Mouse (Mus musculus) E14TG2a.4 (cell line): ENCODE measurements around the gene Mrpl4.

Experiments
- CTCF ChIP-seq: conservative IDR thresholded peaks from 2 replicates; pipeline ENCODE4 v1.5.1; 2014; ENCODE audit warnings: low read length
- NANOG ChIP-seq: IDR thresholded peaks from 2 replicates; pipeline ENCODE4 v1.6.1; 2014; ENCODE audit warnings: borderline replicate concordance, low read length, mixed read lengths
- POU5F1 ChIP-seq: IDR thresholded peaks from 2 replicates; pipeline ENCODE4 v1.6.1; 2014; ENCODE audit warnings: low read length, borderline replicate concordance

DNA sequence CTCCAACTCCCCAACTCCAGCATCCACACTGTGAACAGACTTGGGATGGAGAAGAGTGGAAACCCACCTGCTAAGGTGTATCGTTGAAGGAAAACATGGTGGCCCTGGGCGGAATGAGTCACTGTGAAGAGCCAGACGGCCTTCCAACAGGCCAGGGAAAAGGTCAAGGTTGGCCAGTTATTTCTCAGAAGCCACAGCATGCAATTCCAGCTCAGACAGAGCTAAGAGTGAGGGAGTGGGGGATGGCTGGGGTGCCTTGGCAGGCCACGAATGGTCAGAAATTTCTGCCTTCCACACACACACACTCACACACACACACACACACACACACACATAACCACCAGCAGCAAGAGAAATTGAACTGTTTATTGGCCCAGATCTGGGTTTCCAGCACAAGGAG is 36.9 kb upstream of the Mrpl4 start:
- TF ChIP-seq CTCF = no peak
- TF ChIP-seq POU5F1 = no peak
- TF ChIP-seq NANOG = no peak
